Mouse (Mus musculus) midbrain, embryonic 16.5 days (tissue): ENCODE results near the gene Palm. TPM values are rescaled to one million over a fixed set of nuclear protein-coding genes. Genes with fewer than 3 reads are reported as not detected.

Experiments used
- ATAC-seq: fragments of 200-750 bp; cut with Nextera tagmentation; 2 replicates; pipeline ENCODE4 v1.8.0; 2017; ENCODE audit warnings: moderate TSS enrichment
- H3K27ac ChIP-seq: fragments of 300-500 bp; sonication (generic); 2 replicates; pipeline ENCODE4 v1.5.1; 2014; ENCODE audit warnings: mild to moderate bottlenecking, low read length, mixed read lengths
- H3K27me3 ChIP-seq: fragments of 300-500 bp; sonication (generic); 2 replicates; pipeline ENCODE4 v1.6.1; 2014; ENCODE audit warnings: low read depth, low read length, mixed read lengths; ENCODE audit not compliant: control insufficient read depth, insufficient read depth
- H3K36me3 ChIP-seq: fragments of 300-500 bp; sonication (generic); 2 replicates; pipeline ENCODE4 v1.6.1; 2014; ENCODE audit warnings: mild to moderate bottlenecking, low read length, moderate library complexity, mixed read lengths; ENCODE audit not compliant: control insufficient read depth, insufficient read depth
- H3K4me1 ChIP-seq: fragments of 300-500 bp; sonication (generic); 2 replicates; pipeline ENCODE4 v1.6.1; 2014; ENCODE audit warnings: mild to moderate bottlenecking, low read length, mixed read lengths; ENCODE audit not compliant: control insufficient read depth, insufficient read depth
- H3K4me2 ChIP-seq: fragments of 300-500 bp; sonication (generic); 2 replicates; pipeline ENCODE4 v1.6.1; 2014; ENCODE audit warnings: mild to moderate bottlenecking, low read length, mixed read lengths
- H3K4me3 ChIP-seq: fragments of 300-500 bp; sonication (generic); 2 replicates; pipeline ENCODE4 v1.5.1; 2014; ENCODE audit warnings: low read depth, mild to moderate bottlenecking, low read length, moderate library complexity, mixed read lengths
- H3K9ac ChIP-seq: fragments of 300-500 bp; sonication (generic); 2 replicates; pipeline ENCODE4 v1.6.1; 2014; ENCODE audit warnings: low read depth, low read length, mixed read lengths
- H3K9me3 ChIP-seq: fragments of 300-500 bp; sonication (generic); replicated peaks from 2 replicates; pipeline ENCODE4 v1.6.1; 2014; ENCODE audit warnings: mild to moderate bottlenecking, low read length, mixed read lengths; ENCODE audit not compliant: control insufficient read depth, poor library complexity, severe bottlenecking
- WGBS: fragments of 180-500 bp; shearing (Covaris S2); extraction: QIAGEN DNeasy Blood & Tissue Kit; methylation state at CpG from one replicate; pipeline ENCODE4 v1.1.7; 2014; 5-methylcytosine and 5-hydroxymethylcytosine counted together
- polyA plus RNA-seq: library from polyadenylated mRNA; unstranded; fragments of >200 nt; fragmentation: Nextera tagmentation; extraction: Ambion mirVana; gene quantifications from 2 replicates; pipeline ENCODE4 v1.2.1, GENCODE M21; 2015

Gene Palm
- polyA plus RNA-seq, 1 experiment from 2014 or later = 333 TPM

DNA sequence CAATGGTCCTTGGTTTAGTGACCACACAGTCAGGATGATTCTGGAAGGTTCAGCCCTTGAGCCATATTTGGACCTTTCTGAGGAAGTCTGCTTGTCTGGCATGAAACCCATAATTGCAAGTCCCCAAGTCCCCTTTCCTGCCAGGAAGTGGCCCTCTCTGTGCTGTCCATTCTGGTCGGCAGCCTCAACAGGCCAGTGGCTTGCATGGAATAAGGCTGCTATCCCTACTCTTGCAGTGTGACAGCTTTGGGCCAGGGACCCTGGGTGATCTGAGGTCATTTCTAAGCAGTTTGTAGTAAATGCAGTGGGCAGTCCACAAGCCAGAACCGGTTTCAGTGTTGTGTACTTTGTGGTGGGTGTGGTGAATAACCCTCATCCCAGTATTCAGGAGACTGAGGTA lies 44.8 kb downstream of the Palm start:
- no peak overlapping the region for H3K4me2 ChIP-seq
- H3K27me3 ChIP-seq = no peaks in the 10 kb centered on the region
- peaks cover 11% of the 10 kb centered on the region for H3K4me1 ChIP-seq
- WGBS = 76% methylated on average over 2 of the region's 2 CpGs
- no peak overlapping the region for H3K9ac ChIP-seq
- H3K9me3 ChIP-seq = no peaks in the 10 kb centered on the region
- no peak overlapping the region for H3K4me3 ChIP-seq
- no peak overlapping the region for H3K27ac ChIP-seq
- no peak for ATAC-seq
- H3K36me3 ChIP-seq = no peaks in the 10 kb centered on the region

DNA sequence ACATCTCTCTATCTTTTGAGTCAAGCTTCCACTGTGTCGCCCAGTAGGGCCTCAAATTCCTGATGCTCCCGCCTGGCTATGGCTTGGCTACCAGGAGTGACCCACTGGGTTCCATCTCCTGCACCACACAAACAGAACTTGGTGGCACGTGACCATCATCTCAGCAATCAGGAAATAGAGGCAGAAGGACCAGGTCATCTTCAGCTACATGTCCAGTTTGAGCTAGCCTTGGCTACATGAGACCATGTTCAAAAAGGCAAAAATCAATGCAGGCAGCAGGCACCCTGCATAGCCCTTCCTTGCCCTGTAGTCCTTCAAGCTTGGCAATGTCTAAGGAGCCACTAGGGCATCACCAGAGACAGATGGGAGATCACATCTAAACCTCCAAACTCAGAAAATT lies 46.7 kb downstream of the Palm start:
- Histone ChIP-seq H3K36me3 (no peaks in the 10 kb centered on the region), H3K27me3 (no peaks in the 10 kb centered on the region), H3K27ac (0 out of 2 replicates have a peak overlapping the region, but pooled peaks have one; percentile 40), H3K4me3 (no peak overlapping the region), H3K4me2 (no peak overlapping the region; the same call in 1 of the 2 replicates), H3K4me1 (peaks cover 11% of the 10 kb centered on the region), H3K9me3 (no peaks in the 10 kb centered on the region), H3K9ac (no peak overlapping the region)
- 95% methylated on average over 3 of the region's 3 CpGs for WGBS
- no peak for ATAC-seq

DNA sequence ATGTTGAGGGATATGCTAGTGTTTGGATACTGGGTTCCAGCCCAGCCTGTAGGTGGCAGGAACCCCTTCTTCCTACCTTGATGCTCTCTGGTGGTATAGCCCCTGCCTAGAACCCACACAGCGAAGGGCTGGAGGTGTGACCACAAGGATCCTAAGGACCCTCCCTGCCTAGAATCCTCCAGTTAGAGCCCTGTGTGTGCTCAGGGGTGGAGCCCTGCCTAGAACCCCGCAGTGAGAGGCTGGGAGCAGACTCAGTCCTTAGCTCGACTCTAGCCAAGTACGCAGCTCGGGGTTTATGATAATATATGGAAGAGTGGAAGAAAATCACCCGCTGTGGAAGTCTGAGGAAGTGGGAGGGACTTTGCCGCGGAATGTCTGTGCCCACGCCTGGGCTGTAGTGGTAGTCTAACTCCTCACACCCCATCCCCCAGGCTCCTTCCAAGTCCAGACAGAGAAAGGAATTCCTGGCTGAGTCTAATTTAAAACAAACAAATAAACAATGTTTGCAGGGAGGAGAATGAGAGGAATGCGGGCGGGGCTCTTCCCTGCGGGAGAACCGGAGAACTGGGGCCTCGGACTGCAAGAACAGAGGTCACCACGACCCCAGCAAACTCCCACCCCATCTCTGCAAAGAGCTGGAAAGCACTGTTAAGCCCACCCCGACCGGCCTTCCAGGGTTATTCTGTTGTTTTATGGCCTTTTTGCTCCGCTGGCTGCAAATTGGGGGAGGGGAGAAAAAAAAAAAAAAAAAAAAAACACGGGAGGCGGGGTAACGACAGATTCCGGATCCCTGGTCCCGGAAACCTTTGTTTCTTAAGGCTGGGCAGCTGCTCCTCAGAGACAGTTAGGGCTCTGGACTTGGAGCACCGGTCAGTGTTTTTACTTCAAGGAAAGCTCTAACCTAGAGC lies 47.5 kb downstream of the Palm start:
- Histone ChIP-seq H3K36me3 (no peaks in the 10 kb centered on the region), H3K4me1 (peaks cover 11% of the 10 kb centered on the region), H3K9ac (peak overlapping the region; percentile 49), H3K27me3 (no peaks in the 10 kb centered on the region), H3K27ac (peak overlapping the region; percentile 40; the same call in 1 of the 2 replicates), H3K4me3 (peak overlapping the region; percentile 33), H3K9me3 (no peaks in the 10 kb centered on the region), H3K4me2 (peak overlapping the region; percentile 67)
- peak; percentile 80 for ATAC-seq
- 1% methylated on average over 24 of the region's 24 CpGs for WGBS

DNA sequence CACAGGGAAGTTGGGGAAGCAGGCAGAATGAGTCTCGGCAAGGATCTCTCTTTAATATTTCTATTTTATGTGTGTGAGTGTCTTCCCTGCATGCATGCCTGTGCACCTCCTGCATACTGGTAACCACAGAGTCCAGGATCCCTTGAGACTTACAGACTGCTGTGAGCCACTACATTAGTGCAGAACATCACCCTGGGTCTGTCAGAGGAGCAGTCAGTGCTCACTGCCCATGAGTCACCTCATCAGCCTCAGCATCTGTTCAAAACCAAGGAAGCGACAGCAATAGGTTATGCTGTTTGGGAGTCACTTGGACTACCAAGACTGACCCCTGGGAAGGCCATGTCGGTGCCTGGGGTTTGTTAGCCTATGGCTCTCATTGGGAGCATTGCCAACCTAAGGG lies 49.0 kb downstream of the Palm start:
- Histone ChIP-seq H3K27me3 (no peaks in the 10 kb centered on the region), H3K4me3 (no peak overlapping the region), H3K27ac (no peak overlapping the region), H3K4me1 (peaks cover 11% of the 10 kb centered on the region), H3K9me3 (no peaks in the 10 kb centered on the region), H3K36me3 (no peaks in the 10 kb centered on the region), H3K4me2 (no peak overlapping the region), H3K9ac (no peak overlapping the region)
- WGBS = 69% methylated on average over 3 of the region's 3 CpGs
- ATAC-seq = no peak

DNA sequence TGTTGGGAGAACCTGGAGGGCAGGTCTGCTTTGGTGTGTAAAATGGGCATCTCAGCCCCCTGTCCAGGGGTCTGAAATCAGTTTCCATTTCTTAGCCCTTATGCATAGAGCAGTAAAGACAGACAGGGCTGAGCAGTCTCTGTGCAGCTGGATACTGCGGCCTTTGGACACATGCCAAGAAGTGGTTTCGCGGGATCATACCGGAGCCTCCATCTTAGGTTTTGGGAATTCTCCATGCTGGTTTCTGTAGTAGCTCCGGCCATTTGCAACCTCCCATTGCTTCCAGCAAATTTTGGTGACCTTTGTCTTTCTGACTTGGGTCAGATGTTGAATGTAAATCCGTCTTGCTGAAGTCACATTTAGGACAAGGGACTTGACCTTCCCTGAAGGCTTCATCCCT lies 50.1 kb downstream of the Palm start:
- no peak for ATAC-seq
- WGBS = 62% methylated on average over 6 of the region's 6 CpGs

DNA sequence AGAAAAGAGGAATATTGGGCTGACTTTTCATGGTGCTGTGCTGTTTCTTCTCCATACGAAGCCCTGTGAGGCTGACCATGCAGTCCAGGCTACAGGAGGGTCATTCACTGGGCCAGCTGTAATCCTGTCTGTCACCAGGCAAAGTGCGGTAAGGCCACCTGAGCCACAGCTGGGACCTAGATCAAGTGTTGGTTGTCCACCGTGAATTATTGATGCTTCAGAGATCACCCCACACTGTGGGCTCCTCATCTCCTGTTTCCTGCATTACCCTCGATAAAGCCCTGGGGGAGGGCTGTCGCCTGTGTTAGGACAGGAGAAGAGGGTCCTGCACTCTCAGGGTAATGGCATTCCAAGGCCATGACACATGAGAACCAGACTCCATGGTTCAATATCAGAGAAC lies 53.2 kb downstream of the Palm start:
- Histone ChIP-seq H3K36me3 (no peaks in the 10 kb centered on the region), H3K4me3 (no peak overlapping the region), H3K27me3 (no peaks in the 10 kb centered on the region), H3K4me1 (peaks cover 4% of the 10 kb centered on the region; the same call in 1 of the 2 replicates), H3K9me3 (no peaks in the 10 kb centered on the region), H3K27ac (no peak overlapping the region), H3K9ac (no peak overlapping the region), H3K4me2 (no peak overlapping the region)
- WGBS = 72% methylated on average over 5 of the region's 5 CpGs
- no peak for ATAC-seq

More for the DNA sequence above, 50.1 kb downstream of the Palm start:
- Histone ChIP-seq H3K27ac (no peak overlapping the region), H3K4me1 (peaks cover 11% of the 10 kb centered on the region), H3K9me3 (no peaks in the 10 kb centered on the region), H3K4me3 (no peak overlapping the region), H3K27me3 (no peaks in the 10 kb centered on the region), H3K4me2 (no peak overlapping the region), H3K9ac (no peak overlapping the region), H3K36me3 (no peaks in the 10 kb centered on the region)

DNA sequence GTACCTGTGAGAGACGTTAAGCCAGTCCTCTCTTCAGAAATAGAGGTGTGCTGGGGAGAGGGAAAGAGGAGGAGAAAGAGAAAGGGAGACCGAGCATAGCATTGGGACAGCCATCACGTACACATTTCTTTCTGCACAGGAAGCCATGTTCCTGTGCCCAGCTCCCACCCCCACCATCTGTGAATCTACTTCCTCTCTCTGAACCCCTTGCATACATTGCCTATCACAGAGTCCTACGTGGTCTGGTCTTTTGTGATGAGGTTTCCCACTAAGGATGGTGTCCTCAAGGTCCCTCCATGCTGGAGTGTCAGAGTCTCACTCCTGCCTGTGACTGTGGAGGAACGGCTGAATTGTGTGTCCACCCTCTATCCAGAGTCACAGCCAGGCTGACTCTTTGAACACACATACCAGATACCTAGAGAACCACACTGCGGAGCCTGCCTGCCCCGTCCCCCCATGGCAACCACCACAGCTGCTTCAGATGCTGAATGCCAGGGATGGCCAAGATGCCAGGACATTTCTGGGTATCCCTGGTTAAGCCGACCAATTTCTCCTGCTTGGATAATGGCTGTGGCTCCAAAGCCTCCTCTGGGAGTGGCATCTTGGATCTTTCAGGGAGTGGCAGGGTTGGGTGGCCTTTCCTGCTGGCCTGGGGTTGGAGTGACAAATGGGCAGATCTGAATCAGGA lies 56.7 kb downstream of the Palm start:
- H3K36me3 ChIP-seq = no peaks in the 10 kb centered on the region
- WGBS = 83% methylated on average over 8 of the region's 8 CpGs
- no peak overlapping the region for H3K4me2 ChIP-seq
- H3K9me3 ChIP-seq = no peaks in the 10 kb centered on the region
- peaks cover 22% of the 10 kb centered on the region for H3K4me1 ChIP-seq
- no peaks in the 10 kb centered on the region for H3K27me3 ChIP-seq
- H3K4me3 ChIP-seq = no peak overlapping the region
- H3K27ac ChIP-seq = no peak overlapping the region
- ATAC-seq = no peak
- no peak overlapping the region for H3K9ac ChIP-seq

DNA sequence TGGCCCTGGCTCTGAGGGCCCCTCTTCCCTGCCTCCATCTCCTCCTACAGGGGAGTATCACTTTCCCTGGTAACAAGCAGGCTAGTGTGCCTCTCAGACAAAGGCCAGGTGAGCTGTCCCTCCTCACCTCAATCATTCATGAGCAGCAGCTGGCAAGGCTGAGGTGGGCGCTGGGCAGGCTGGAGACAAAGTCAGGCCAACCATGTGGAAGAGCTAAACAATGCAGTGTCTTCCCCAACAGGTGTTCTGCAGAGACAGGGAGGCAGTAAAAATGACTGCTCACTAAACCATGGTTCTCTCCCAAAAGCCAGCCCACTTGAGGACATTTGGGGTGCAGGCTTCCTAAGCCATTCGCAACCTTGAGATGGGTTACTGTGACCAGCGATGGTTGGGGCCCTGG lies 58.3 kb downstream of the Palm start:
- H3K9ac ChIP-seq = peak overlapping the region; percentile 86
- H3K4me3 ChIP-seq = no peak overlapping the region
- H3K27me3 ChIP-seq = no peaks in the 10 kb centered on the region
- H3K4me1 ChIP-seq = peaks cover 34% of the 10 kb centered on the region
- H3K36me3 ChIP-seq = no peaks in the 10 kb centered on the region
- H3K27ac ChIP-seq = peak overlapping the region; percentile 96
- H3K4me2 ChIP-seq = peak overlapping the region; percentile 91; the same call in 1 of the 2 replicates
- 79% methylated on average over 3 of the region's 3 CpGs for WGBS
- no peaks in the 10 kb centered on the region for H3K9me3 ChIP-seq
- no peak for ATAC-seq
